Mouse (Mus musculus) urinary bladder, adult 2 months (tissue): Measurements from ENCODE around the gene Scgb2b18. TPM values are rescaled to one million over a fixed set of nuclear protein-coding genes. Genes with fewer than 3 reads are reported as not detected.
"Not testable (repeated sequence)": the region's sequence is repeated elsewhere in the genome, so short reads cannot be mapped to it uniquely, and the experiment has no call there.

Experiments
- DNase-seq: peaks from one replicate; pipeline ENCODE4 v3.0.0; 2022; ENCODE audit warnings: low spot score
- polyA plus RNA-seq: library from polyadenylated mRNA; depleted of rRNA; stranded (reverse); fragments of >200 nt; gene quantifications from 2 replicates; pipeline ENCODE4 v1.2.3, GENCODE M21; 2012; rRNA removed

Scgb2b18 gene
- not detected in 2 replicates for polyA plus RNA-seq

DNA sequence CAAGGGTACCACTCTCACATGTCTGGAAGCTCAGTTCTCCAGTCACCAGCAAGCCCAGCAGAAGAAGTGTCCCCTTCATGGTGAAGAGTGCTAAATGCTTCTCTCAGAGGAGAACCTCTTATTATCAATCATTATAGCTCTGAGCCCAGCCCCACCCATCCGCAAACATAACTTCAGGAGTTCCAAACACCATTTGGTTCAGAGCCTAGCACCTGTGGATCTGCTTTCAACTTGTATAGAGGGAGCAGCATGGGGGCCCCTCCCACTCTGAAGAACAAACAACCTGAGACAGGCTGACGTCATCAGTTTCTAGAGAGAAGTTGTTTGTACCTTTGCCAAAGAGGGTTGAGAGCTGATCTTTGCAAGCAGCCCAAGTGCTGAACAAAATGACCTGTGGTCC is at the start of gene Scgb2b18:
TSS of gene Scgb2b18 (minus strand) at position 101 of the 400 bp plus-strand sequence.
- DNase-seq, result not testable (repeated sequence)

DNA sequence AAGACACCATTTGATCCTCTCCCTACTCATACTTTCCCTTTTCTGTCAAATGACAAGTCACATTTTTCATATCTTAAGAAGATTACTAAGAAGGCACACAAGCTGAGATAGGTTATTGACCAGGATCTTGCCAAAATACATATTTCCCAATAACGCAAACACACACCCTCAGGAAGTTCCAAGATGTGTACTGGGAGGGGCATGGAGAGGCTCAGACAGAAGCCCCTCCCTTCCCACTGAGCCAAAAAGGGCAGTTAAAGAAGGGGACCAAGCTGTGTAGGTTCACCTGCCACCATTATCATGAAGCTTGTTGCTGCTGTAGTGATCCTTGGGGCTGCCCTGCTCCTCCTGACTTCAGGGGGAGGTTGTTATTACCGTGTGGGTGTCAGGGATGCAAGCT is 11.6 kb upstream of the Scgb2b18 start, which contains the start of gene Scgb1b18:
TSS of gene Scgb1b18 (plus strand) at position 301 of the 400 bp plus-strand sequence.
- DNase-seq, result not testable (repeated sequence)

Other genes starting within 250 kb of the Scgb2b18 start
- gene Scgb2b17, start 117.3 kb downstream of the Scgb2b18 start, polyA plus RNA-seq, result not detected in 2 replicates
- gene Scgb1b17, start 110.4 kb downstream of the Scgb2b18 start, polyA plus RNA-seq, result not detected in 2 replicates
- gene Scgb1b18, start 11.7 kb upstream of the Scgb2b18 start, polyA plus RNA-seq, result not detected in 2 replicates
- gene Scgb2b19, start 106.5 kb upstream of the Scgb2b18 start, polyA plus RNA-seq, result not detected in 2 replicates
- gene Scgb1b19, start 113.4 kb upstream of the Scgb2b18 start, polyA plus RNA-seq, result not detected in 2 replicates
- gene Scgb2b20, start 192.5 kb upstream of the Scgb2b18 start, polyA plus RNA-seq, result not detected in 2 replicates
- gene Scgb1b20, start 199.4 kb upstream of the Scgb2b18 start, polyA plus RNA-seq, result not detected in 2 replicates